Mouse (Mus musculus) hindbrain, embryonic 11.5 days (tissue): Measurements from ENCODE around the gene Snrpf. TPM values are rescaled to one million over a fixed set of nuclear protein-coding genes. Genes with fewer than 3 reads are reported as not detected.
A peak's percentile ranks its signal among the peaks of the same experiment; 100 is the strongest.
"Not testable (repeated sequence)": the region's sequence is repeated elsewhere in the genome, so short reads cannot be mapped to it uniquely, and the experiment has no call there.

ENCODE experiments used
- ATAC-seq: fragments of 200-750 bp; cut with Nextera tagmentation; 2 replicates; pipeline ENCODE4 v1.8.0; 2017; ENCODE audit warnings: mild to moderate bottlenecking, moderate TSS enrichment, moderate library complexity; ENCODE audit not compliant: low FRiP score
- DNase-seq: peaks from one replicate; pipeline ENCODE4 v3.0.0-alpha.2; 2015; ENCODE audit warnings: low spot score
- H3K27ac ChIP-seq: fragments of 300-500 bp; sonication (generic); 2 replicates; pipeline ENCODE4 v1.5.1; 2014; ENCODE audit warnings: mild to moderate bottlenecking, low read depth, low read length
- H3K27me3 ChIP-seq: fragments of 300-500 bp; sonication (generic); 2 replicates; pipeline ENCODE4 v1.6.1; 2014; ENCODE audit warnings: mild to moderate bottlenecking, low read length, moderate library complexity, mixed read lengths; ENCODE audit not compliant: control insufficient read depth, insufficient read depth
- H3K36me3 ChIP-seq: fragments of 300-500 bp; sonication (generic); 2 replicates; pipeline ENCODE4 v1.6.1; 2014; ENCODE audit warnings: mild to moderate bottlenecking, low read length, moderate library complexity, mixed read lengths; ENCODE audit not compliant: control insufficient read depth, insufficient read depth
- H3K4me1 ChIP-seq: fragments of 300-500 bp; sonication (generic); replicated peaks from 2 replicates; pipeline ENCODE4 v1.6.1; 2014; ENCODE audit warnings: low read length, mixed read lengths; ENCODE audit not compliant: control insufficient read depth, insufficient read depth
- H3K4me2 ChIP-seq: fragments of 300-500 bp; sonication (generic); replicated peaks from 2 replicates; pipeline ENCODE4 v1.6.1; 2014; ENCODE audit warnings: mild to moderate bottlenecking, low read depth, low read length
- H3K4me3 ChIP-seq: fragments of 300-500 bp; sonication (generic); 2 replicates; pipeline ENCODE4 v1.5.1; 2014; ENCODE audit warnings: low read depth, low read length
- H3K9ac ChIP-seq: fragments of 300-500 bp; sonication (generic); 2 replicates; pipeline ENCODE4 v1.6.1; 2014; ENCODE audit warnings: low read depth, low read length
- H3K9me3 ChIP-seq: fragments of 300-500 bp; sonication (generic); 2 replicates; pipeline ENCODE4 v1.6.1; 2016; ENCODE audit warnings: low read length; ENCODE audit not compliant: control insufficient read depth
- WGBS: fragments of 180-500 bp; shearing (Covaris S2); extraction: QIAGEN DNeasy Blood & Tissue Kit; methylation state at CpG from one replicate; pipeline ENCODE4 v1.1.7; 2014; 5-methylcytosine and 5-hydroxymethylcytosine counted together
- polyA plus RNA-seq: library from polyadenylated mRNA; unstranded; fragments of >200 nt; fragmentation: Nextera tagmentation; extraction: Ambion mirVana; gene quantifications from 2 replicates; pipeline ENCODE4 v1.2.1, GENCODE M21; 2014

The Snrpf gene
- polyA plus RNA-seq, 1 experiment from 2014 or later = 135 TPM

GRCm38 (mm10) chr10:93567841-93568566 lies 21.5 kb downstream of the Snrpf start:
- no peaks in the 10 kb centered on the region for H3K27me3 ChIP-seq
- no peak overlapping the region for H3K4me3 ChIP-seq
- no peak for ATAC-seq
- no peak for DNase-seq
- no peaks in the 10 kb centered on the region for H3K9me3 ChIP-seq
- WGBS = 91% methylated on average over 11 of the region's 11 CpGs
- H3K27ac ChIP-seq = no peak overlapping the region
- H3K36me3 ChIP-seq = no peaks in the 10 kb centered on the region
- no peak overlapping the region for H3K4me2 ChIP-seq
- H3K4me1 ChIP-seq = no peaks in the 10 kb centered on the region
- H3K9ac ChIP-seq = no peak overlapping the region

DNA sequence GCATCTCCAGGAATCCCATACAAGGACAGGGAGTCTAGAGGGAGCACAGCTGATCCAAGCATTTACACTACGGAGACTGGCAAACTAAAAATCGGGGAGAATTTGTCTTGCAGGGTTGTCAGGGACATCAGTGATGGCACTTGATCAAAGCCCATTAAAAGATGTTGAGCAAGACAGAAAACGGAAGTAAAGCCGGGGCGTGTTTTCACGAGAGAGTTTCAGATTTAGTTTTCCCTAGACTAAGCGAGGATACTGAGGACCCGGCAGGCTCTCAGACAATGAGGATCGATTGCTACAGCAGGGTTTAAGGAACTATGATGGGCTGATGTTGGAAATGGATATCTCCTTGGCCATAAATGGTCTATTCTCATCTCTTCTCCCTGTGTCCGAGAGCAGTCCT lies 22.4 kb downstream of the Snrpf start:
- no peak for DNase-seq
- H3K9me3 ChIP-seq = no peaks in the 10 kb centered on the region
- no peak overlapping the region for H3K9ac ChIP-seq
- ATAC-seq = no peak
- no peaks in the 10 kb centered on the region for H3K27me3 ChIP-seq
- H3K4me3 ChIP-seq = no peak overlapping the region
- no peaks in the 10 kb centered on the region for H3K36me3 ChIP-seq
- no peak overlapping the region for H3K27ac ChIP-seq
- no peak overlapping the region for H3K4me2 ChIP-seq
- no peaks in the 10 kb centered on the region for H3K4me1 ChIP-seq
- WGBS = 87% methylated on average over 10 of the region's 10 CpGs

GRCm38 (mm10) chr10:93564518-93565090 lies 24.9 kb downstream of the Snrpf start:
- Histone ChIP-seq H3K36me3 (no peaks in the 10 kb centered on the region), H3K9ac (no peak overlapping the region), H3K27ac (no peak overlapping the region), H3K9me3 (no peaks in the 10 kb centered on the region), H3K4me1 (no peaks in the 10 kb centered on the region), H3K27me3 (no peaks in the 10 kb centered on the region), H3K4me2 (no peak overlapping the region), H3K4me3 (no peak overlapping the region)
- WGBS = 91% methylated on average over 14 of the region's 14 CpGs
- no peak for ATAC-seq
- DNase-seq = no peak

DNA sequence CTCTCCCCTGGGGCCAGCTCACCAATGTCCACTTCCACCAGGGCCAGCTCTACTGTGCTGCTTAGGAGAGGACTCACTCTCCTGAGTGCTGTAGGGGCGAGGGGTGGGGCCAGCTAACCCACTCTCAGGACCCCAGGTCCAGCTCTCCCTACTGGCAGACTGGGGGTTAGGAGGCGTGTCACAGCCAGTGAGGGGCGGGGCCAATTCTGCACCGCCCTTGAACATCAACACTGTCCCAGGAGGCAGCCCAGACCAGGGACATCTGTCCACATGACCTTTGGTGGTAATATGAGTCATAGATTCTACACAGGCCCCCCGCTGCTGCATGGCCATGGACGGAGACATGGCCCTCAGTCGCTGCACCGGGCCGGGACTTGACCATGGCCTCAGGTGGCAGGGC lies 29.7 kb downstream of the Snrpf start:
- no peak overlapping the region for H3K9ac ChIP-seq
- 45% methylated on average over 9 of the region's 9 CpGs for WGBS
- H3K4me3 ChIP-seq = no peak overlapping the region
- no peak overlapping the region for H3K27ac ChIP-seq
- no peaks in the 10 kb centered on the region for H3K9me3 ChIP-seq
- DNase-seq (no peak), ATAC-seq (no peak; the same call in 1 of the 2 replicates)
- H3K4me1 ChIP-seq = no peaks in the 10 kb centered on the region
- no peak overlapping the region for H3K4me2 ChIP-seq
- H3K36me3 ChIP-seq = no peaks in the 10 kb centered on the region
- H3K27me3 ChIP-seq = no peaks in the 10 kb centered on the region

DNA sequence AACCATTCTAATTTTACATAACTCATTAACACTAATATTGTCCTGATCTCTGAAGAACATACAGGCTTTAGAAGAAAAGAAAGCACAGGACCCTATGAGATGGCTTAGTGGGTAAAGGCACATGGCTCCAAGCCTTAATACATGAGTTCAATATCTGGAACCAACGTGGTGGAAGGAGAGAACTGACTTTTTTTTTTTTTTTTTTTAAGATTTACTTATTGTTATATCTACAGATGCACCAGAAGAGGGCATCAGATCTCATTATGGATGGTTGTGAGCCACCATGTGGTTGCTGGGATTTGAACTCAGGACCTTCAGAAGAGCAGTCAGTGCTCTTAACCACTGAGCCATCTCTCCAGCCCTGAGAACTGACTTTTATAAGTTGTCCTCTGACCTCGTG lies 31.5 kb downstream of the Snrpf start:
- H3K9me3 ChIP-seq, H3K4me3 ChIP-seq, DNase-seq, H3K4me1 ChIP-seq, H3K36me3 ChIP-seq, ATAC-seq, H3K4me2 ChIP-seq, H3K27me3 ChIP-seq, H3K27ac ChIP-seq, H3K9ac ChIP-seq: not testable (repeated sequence)
- 75% methylated on average over 2 of the region's 2 CpGs for WGBS

GRCm38 (mm10) chr10:93552596-93552995 lies 36.9 kb downstream of the Snrpf start:
- Histone ChIP-seq H3K9me3 (no peaks in the 10 kb centered on the region), H3K27me3 (no peaks in the 10 kb centered on the region), H3K4me2 (no peak overlapping the region), H3K36me3 (no peaks in the 10 kb centered on the region), H3K27ac (no peak overlapping the region), H3K9ac (no peak overlapping the region), H3K4me1 (no peaks in the 10 kb centered on the region), H3K4me3 (no peak overlapping the region)
- 89% methylated on average over 8 of the region's 8 CpGs for WGBS
- DNase-seq (no peak), ATAC-seq (no peak)

- 89% methylated on average over 10 of the region's 10 CpGs for WGBS
- DNase-seq (no peak), ATAC-seq (no peak)
- Histone ChIP-seq H3K9me3 (no peaks in the 10 kb centered on the region), H3K27ac (no peak overlapping the region), H3K36me3 (no peaks in the 10 kb centered on the region), H3K4me1 (no peaks in the 10 kb centered on the region), H3K4me2 (no peak overlapping the region), H3K27me3 (no peaks in the 10 kb centered on the region), H3K4me3 (no peak overlapping the region), H3K9ac (no peak overlapping the region)
These were observed 39.7 kb downstream of the Snrpf start for GRCm38 (mm10) chr10:93549821-93550220.

- Histone ChIP-seq H3K36me3 (no peaks in the 10 kb centered on the region), H3K9ac (no peak overlapping the region), H3K9me3 (no peaks in the 10 kb centered on the region), H3K4me1 (no peaks in the 10 kb centered on the region), H3K4me2 (no peak overlapping the region), H3K27me3 (no peaks in the 10 kb centered on the region), H3K27ac (no peak overlapping the region), H3K4me3 (no peak overlapping the region)
- ATAC-seq (0 out of 2 replicates have a peak, but pooled peaks have one; percentile 38), DNase-seq (peak; percentile 90)
- 13% methylated on average over 7 of the region's 7 CpGs for WGBS
These were observed 40.5 kb downstream of the Snrpf start for GRCm38 (mm10) chr10:93548991-93549390.

DNA sequence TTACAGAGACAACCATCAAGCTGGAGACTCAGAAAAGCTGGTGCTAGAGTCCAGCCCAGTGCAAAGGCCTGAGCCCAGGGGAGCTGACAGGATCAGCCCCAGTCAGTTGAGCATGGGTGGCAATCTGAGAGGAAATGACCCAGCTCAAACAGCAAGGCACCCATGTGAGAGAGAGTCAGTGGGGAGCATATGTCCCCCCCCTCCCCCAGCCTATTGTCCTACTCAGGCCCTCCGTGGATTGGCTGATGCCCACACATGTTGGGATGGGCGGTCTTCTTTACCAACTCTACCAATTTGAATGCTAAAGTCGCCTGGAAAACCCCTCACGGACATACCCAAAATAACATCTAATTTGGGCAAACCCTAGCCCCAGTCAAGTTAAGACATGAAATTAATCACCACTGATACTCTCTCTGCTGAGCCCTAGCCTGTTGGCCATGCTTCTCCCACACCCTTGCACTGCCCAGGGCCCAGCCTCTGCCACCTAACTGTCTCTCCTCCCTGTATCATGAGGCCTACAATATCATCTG lies 41.7 kb downstream of the Snrpf start:
- DNase-seq (no peak), ATAC-seq (no peak)
- WGBS = 94% methylated on average over 4 of the region's 4 CpGs

More for the DNA sequence above, 41.7 kb downstream of the Snrpf start:
- Histone ChIP-seq H3K27ac (no peak overlapping the region), H3K27me3 (no peaks in the 10 kb centered on the region), H3K4me3 (no peak overlapping the region), H3K36me3 (no peaks in the 10 kb centered on the region), H3K9me3 (no peaks in the 10 kb centered on the region), H3K4me1 (no peaks in the 10 kb centered on the region), H3K9ac (no peak overlapping the region), H3K4me2 (no peak overlapping the region)
